Mouse (Mus musculus): ENCODE data around the gene 6030468B19Rik.

DNA sequence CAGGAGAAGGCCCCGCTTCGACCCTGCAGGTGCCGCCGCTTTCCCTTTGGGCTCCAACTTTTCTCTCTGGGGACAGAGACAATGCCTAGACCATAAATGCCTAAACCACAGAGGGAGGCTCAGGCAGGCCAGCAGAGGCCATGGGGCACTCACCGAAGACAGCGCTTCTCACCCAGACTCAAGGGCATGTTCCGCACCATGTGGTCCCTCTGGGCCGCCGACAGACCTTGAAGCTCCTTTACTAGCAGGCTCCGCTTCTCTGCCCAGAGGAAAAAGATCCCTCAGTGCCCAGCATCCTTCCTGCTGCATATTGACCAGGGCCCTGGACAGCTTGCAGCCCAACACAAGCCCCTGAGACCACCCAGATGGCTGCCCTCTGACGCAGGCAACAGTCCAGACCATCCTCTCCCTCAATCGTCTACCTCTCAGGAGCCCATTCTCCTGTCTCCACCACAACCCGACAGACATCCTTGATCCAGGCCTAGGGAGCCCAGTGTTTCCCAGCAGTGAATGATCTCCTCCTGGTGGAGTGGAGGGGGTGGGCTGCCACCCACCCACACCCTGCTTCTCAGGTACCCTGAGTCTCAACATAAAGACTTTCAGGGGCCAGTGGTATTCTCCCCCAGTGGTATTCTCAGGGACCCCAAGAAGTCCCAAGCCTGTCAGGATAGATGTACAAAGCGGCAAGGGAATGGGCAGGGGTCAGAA is 21.2 kb upstream of the 6030468B19Rik start:
- no peak for TF ChIP-seq EP300 (IDR thresholded peaks at IDR 0.05; ENCODE audit: low read depth)
- TF ChIP-seq CTCF (IDR thresholded peaks at IDR 0.05; ENCODE audit: low read depth): no peak

Data from liver, embryonic 14.5 days (tissue).